Mouse (Mus musculus) CH12.LX (cell line): ENCODE results near the gene Lama2. TPM values are rescaled to one million over a fixed set of nuclear protein-coding genes. Genes with fewer than 3 reads are reported as not detected.

Experiments
- DNase-seq: peaks from one replicate; pipeline ENCODE4 v3.0.0-alpha.2; 2013; ENCODE audit errors: extremely low read depth
- H3K27ac ChIP-seq: 2 replicates; pipeline ENCODE4 v1.5.1; 2012; ENCODE audit warnings: low read depth, mild to moderate bottlenecking, control low read depth, moderate library complexity; ENCODE audit not compliant: insufficient read depth
- H3K27me3 ChIP-seq: replicated peaks from 2 replicates; pipeline ENCODE3; 2012; ENCODE audit warnings: inconsistent platforms
- H3K36me3 ChIP-seq, 2 experiments: replicated peaks in 1 of 2; 2 replicates each; pipeline versions ENCODE3 to v1.6.1; 2012; ENCODE audit warnings: inconsistent platforms in 1 of 2, low read length in 1 of 2, mild to moderate bottlenecking in 1 of 2, mixed read lengths in 1 of 2, moderate library complexity in 1 of 2; ENCODE audit not compliant: control insufficient read depth in 1 of 2, insufficient read depth in 1 of 2
- H3K4me1 ChIP-seq, 2 experiments: 2 replicates each; pipeline ENCODE4 v1.6.1; 2012; ENCODE audit warnings: inconsistent platforms in 1 of 2, moderate library complexity in 1 of 2; ENCODE audit not compliant: insufficient read depth in 2 of 2, control insufficient read depth in 1 of 2
- H3K4me2 ChIP-seq: 2 replicates; pipeline ENCODE4 v1.6.1; 2012; ENCODE audit warnings: low read depth, mild to moderate bottlenecking, control low read depth; ENCODE audit not compliant: poor library complexity, insufficient read depth, severe bottlenecking
- H3K4me3 ChIP-seq, 3 experiments: fragments of 150-350 bp in 1 of 3; sonication (generic) in 1 of 3; replicated peaks in 1 of 3; 2 replicates each; pipeline versions ENCODE3 to v1.5.1; 2011 to 2012; ENCODE audit warnings: low read depth in 2 of 3, low read length in 2 of 3, mild to moderate bottlenecking in 2 of 3, moderate library complexity in 2 of 3, control low read depth in 1 of 3, improper control_type of control experiment in 1 of 3, inconsistent platforms in 1 of 3, mixed read lengths in 1 of 3; ENCODE audit not compliant: poor library complexity in 1 of 3
- H3K79me2 ChIP-seq: replicated peaks from 2 replicates; pipeline ENCODE4 v1.6.1; 2012; ENCODE audit warnings: mild to moderate bottlenecking, moderate library complexity; ENCODE audit not compliant: control insufficient read depth, poor library complexity, insufficient read depth, severe bottlenecking; ENCODE audit errors: extremely low read depth
- H3K9ac ChIP-seq: 2 replicates; pipeline ENCODE4 v1.6.1; 2012; ENCODE audit warnings: low read depth, mild to moderate bottlenecking, control low read depth, moderate library complexity; ENCODE audit not compliant: insufficient read depth
- H3K9me3 ChIP-seq: replicated peaks from 2 replicates; pipeline ENCODE3; 2012; ENCODE audit warnings: low read length, inconsistent platforms, mixed read lengths
- BHLHE40 ChIP-seq: IDR thresholded peaks from 2 replicates; pipeline ENCODE4 v1.6.1; 2011; ENCODE audit warnings: mild to moderate bottlenecking, low read depth, low read length, improper control_type of control experiment
- CHD1 ChIP-seq: IDR thresholded peaks from 2 replicates; pipeline ENCODE4 v1.6.1; 2012; ENCODE audit warnings: low read depth, low read length, improper control_type of control experiment, inconsistent platforms
- CTCF ChIP-seq, 2 experiments: IDR thresholded peaks in 1 of 2; conservative IDR thresholded peaks in 1 of 2; 2 replicates each; pipeline ENCODE4 v1.5.1; 2011 to 2012; ENCODE audit warnings: low read depth in 2 of 2, low read length in 2 of 2, improper control_type of control experiment in 1 of 2, inconsistent platforms in 1 of 2, mild to moderate bottlenecking in 1 of 2, moderate library complexity in 1 of 2
- E2F4 ChIP-seq: IDR thresholded peaks from 2 replicates; pipeline ENCODE4 v1.6.1; 2011; ENCODE audit warnings: low read depth, low read length, improper control_type of control experiment; ENCODE audit not compliant: insufficient replicate concordance
- ELF1 ChIP-seq: IDR thresholded peaks from 2 replicates; pipeline ENCODE4 v1.6.1; 2014; ENCODE audit warnings: low read depth, mild to moderate bottlenecking, inconsistent platforms, low read length, improper control_type of control experiment
- EP300 ChIP-seq: IDR thresholded peaks from 2 replicates; pipeline ENCODE4 v1.6.1; 2011; ENCODE audit warnings: low read length, improper control_type of control experiment
- ETS1 ChIP-seq: conservative IDR thresholded peaks from 2 replicates; pipeline ENCODE4 v1.6.1; 2012; ENCODE audit warnings: low read depth, mild to moderate bottlenecking, inconsistent platforms, low read length, improper control_type of control experiment, moderate library complexity
- GABPA ChIP-seq: IDR thresholded peaks from 2 replicates; pipeline ENCODE4 v1.6.1; 2012; ENCODE audit warnings: low read depth, low read length, improper control_type of control experiment, inconsistent platforms; ENCODE audit not compliant: insufficient replicate concordance
- IRF4 ChIP-seq: IDR thresholded peaks from 2 replicates; pipeline ENCODE4 v1.6.1; 2014; ENCODE audit warnings: low read depth, mild to moderate bottlenecking, inconsistent platforms, low read length, improper control_type of control experiment
- JUN ChIP-seq: IDR thresholded peaks from 2 replicates; pipeline ENCODE4 v1.6.1; 2011; ENCODE audit warnings: low read depth, mild to moderate bottlenecking, low read length, improper control_type of control experiment, moderate library complexity; ENCODE audit not compliant: insufficient read depth
- JUND ChIP-seq: conservative IDR thresholded peaks from 2 replicates; pipeline ENCODE4 v1.6.1; 2011; ENCODE audit warnings: low read depth, low read length, improper control_type of control experiment
- KAT2A ChIP-seq: IDR thresholded peaks from 2 replicates; pipeline ENCODE4 v1.6.1; 2012; ENCODE audit warnings: low read length, improper control_type of control experiment, inconsistent platforms; ENCODE audit not compliant: insufficient replicate concordance
- MAX ChIP-seq: IDR thresholded peaks from 2 replicates; pipeline ENCODE4 v1.6.1; 2011; ENCODE audit warnings: low read length, improper control_type of control experiment
- MAZ ChIP-seq: IDR thresholded peaks from 2 replicates; pipeline ENCODE4 v1.6.1; 2012; ENCODE audit warnings: low read depth, mild to moderate bottlenecking, inconsistent platforms, low read length, improper control_type of control experiment, moderate library complexity
- MXI1 ChIP-seq: IDR thresholded peaks from 2 replicates; pipeline ENCODE4 v1.6.1; 2011; ENCODE audit warnings: mild to moderate bottlenecking, low read depth, low read length, improper control_type of control experiment
- MYC ChIP-seq: IDR thresholded peaks from 2 replicates; pipeline ENCODE4 v1.6.1; 2011; ENCODE audit warnings: low read depth, mild to moderate bottlenecking, improper control_type of control experiment, low read length
- NELFE ChIP-seq: IDR thresholded peaks from 2 replicates; pipeline ENCODE4 v1.6.1; 2011; ENCODE audit warnings: low read depth, low read length, improper control_type of control experiment
- PAX5 ChIP-seq: IDR thresholded peaks from 2 replicates; pipeline ENCODE4 v1.6.1; 2012; ENCODE audit warnings: low read length, inconsistent platforms, mixed read lengths
- POLR2A ChIP-seq: IDR thresholded peaks from 2 replicates; pipeline ENCODE4 v1.6.1; 2011; ENCODE audit warnings: low read depth, mild to moderate bottlenecking, improper control_type of control experiment, low read length
- POLR2AphosphoS2 ChIP-seq: IDR thresholded peaks from 2 replicates; pipeline ENCODE4 v1.6.1; 2011; ENCODE audit warnings: low read depth, low read length, improper control_type of control experiment
- UBTF ChIP-seq: IDR thresholded peaks from 2 replicates; pipeline ENCODE4 v1.6.1; 2012; ENCODE audit warnings: low read depth, mild to moderate bottlenecking, inconsistent platforms, low read length, improper control_type of control experiment, moderate library complexity
- USF1 ChIP-seq: IDR thresholded peaks from 2 replicates; pipeline ENCODE4 v1.6.1; 2014; ENCODE audit warnings: low read depth, mild to moderate bottlenecking, inconsistent platforms, low read length, improper control_type of control experiment
- ZMIZ1 ChIP-seq: IDR thresholded peaks from 2 replicates; pipeline ENCODE4 v1.6.1; 2012; ENCODE audit warnings: low read depth, mild to moderate bottlenecking, inconsistent platforms, low read length, improper control_type of control experiment
- ZNF384 ChIP-seq: IDR thresholded peaks from 2 replicates; pipeline ENCODE4 v1.6.1; 2012; ENCODE audit warnings: low read depth, low read length, improper control_type of control experiment, inconsistent platforms
- dilution Hi-C: fragments of 300-500 bp; cut with MboI; formaldehyde crosslinking; loops from 2 replicates; pipeline ENCODE4 v1.14.3; 2020; ENCODE audit warnings: low sequenced_read_pairs; ENCODE audit not compliant: extremely low pct_unique_long_range_greater_than_20kb, extremely low pct_ligation_motif_present
- in situ Hi-C: fragments of 300-500 bp; cut with MboI; formaldehyde crosslinking; loops from 3 replicates; pipeline ENCODE4 v1.14.3; 2019; ENCODE audit warnings: low sequenced_read_pairs, low pct_ligation_motif_present, low pct_unique_long_range_greater_than_20kb, mixed read lengths
- polyA plus RNA-seq: library from polyadenylated mRNA; unstranded; fragments of >175 nt; gene quantifications from 2 replicates; pipeline ENCODE4 v1.2.1, GENCODE M21; 2012; ENCODE audit warnings: low read depth; ENCODE audit not compliant: insufficient read length
- total RNA-seq, 2 experiments: library from RNA; depleted of rRNA; stranded (reverse); fragments of 300-350 nt in 1 of 2; fragments of >200 nt in 1 of 2; gene quantifications; 2 replicates each; pipeline ENCODE4 v1.2.3; 2012 to 2014

Gene Lama2
- total and polyA plus RNA-seq, 3 experiments, result not detected

DNA sequence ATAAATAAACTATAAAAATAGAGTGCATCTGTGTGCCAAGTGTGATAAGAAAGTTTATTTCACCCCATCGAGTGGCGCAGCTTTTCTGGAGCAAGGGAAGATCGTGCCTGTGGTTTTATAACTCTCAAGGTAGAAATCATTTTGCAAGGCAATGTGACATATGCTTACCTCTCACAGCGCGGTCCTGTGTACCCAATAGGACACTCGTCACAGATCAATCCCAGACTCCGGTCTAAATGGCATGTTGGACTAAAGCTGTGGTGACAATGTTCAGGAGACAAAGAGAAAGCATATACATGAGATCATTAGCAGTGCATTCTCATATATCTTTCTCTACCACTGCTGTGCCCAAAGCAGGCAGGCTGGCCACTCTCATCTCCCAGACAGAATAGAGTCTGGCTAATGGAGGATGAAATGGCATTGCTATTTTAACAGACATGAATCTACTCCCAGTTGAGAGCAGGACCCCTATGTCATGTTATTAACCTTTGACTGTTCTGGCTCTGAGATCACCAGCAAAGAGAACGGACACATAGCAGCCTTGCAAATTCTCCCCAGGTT, 395.7 kb downstream of the Lama2 start:
- Histone ChIP-seq H3K36me3 (no peaks in the 10 kb centered on the region), H3K4me3 (no peak overlapping the region), H3K4me1 (no peaks in the 10 kb centered on the region), H3K9ac (no peak overlapping the region), H3K27ac (no peak overlapping the region), H3K4me2 (no peak overlapping the region), H3K79me2 (no peaks in the 10 kb centered on the region), H3K27me3 (no peaks in the 10 kb centered on the region), H3K9me3 (no peaks in the 10 kb centered on the region)
- in situ Hi-C loops, result no loop called here
- DNase-seq, result no peak
- TF ChIP-seq BHLHE40 (no peak), EP300 (no peak), JUN (no peak), UBTF (no peak), E2F4 (no peak), CHD1 (no peak), ZNF384 (no peak), POLR2A (no peak), ZMIZ1 (no peak), POLR2AphosphoS2 (no peak), ELF1 (no peak), USF1 (no peak), MAX (no peak), PAX5 (no peak), IRF4 (no peak), GABPA (no peak), MYC (no peak)
- dilution Hi-C loops, result no loop called here

- H3K27ac ChIP-seq, result no peak overlapping the region
- H3K79me2 ChIP-seq, result no peaks in the 10 kb centered on the region
- H3K9ac ChIP-seq, result no peak overlapping the region
- no peaks in the 10 kb centered on the region for H3K27me3 ChIP-seq
- no peak overlapping the region for H3K4me2 ChIP-seq
- no peaks in the 10 kb centered on the region for H3K4me1 ChIP-seq
- DNase-seq, result no peak
- no peaks in the 10 kb centered on the region for H3K9me3 ChIP-seq
- no peak overlapping the region for H3K4me3 ChIP-seq
- TF ChIP-seq ETS1, result no peak
- no peak for TF ChIP-seq NELFE
- TF ChIP-seq MXI1, result no peak
- no peak for TF ChIP-seq POLR2AphosphoS2
- TF ChIP-seq E2F4, result no peak
- no peak for TF ChIP-seq MAZ
- no peak for TF ChIP-seq JUN
- TF ChIP-seq MAX, result no peak
- TF ChIP-seq KAT2A, result no peak
- no peak for TF ChIP-seq GABPA
- no peak for TF ChIP-seq CHD1
- TF ChIP-seq ZMIZ1, result no peak
- no peak for TF ChIP-seq POLR2A
- TF ChIP-seq CTCF (conservative IDR thresholded peaks at IDR 0.05 in 1 of 2, IDR thresholded peaks at IDR 0.05 in 1 of 2; ENCODE audit: low read depth in 2 of 2, low read length in 2 of 2), result no peak
- TF ChIP-seq ELF1, result no peak
- no peak for TF ChIP-seq PAX5
- no peak for TF ChIP-seq JUND
- no peak for TF ChIP-seq IRF4
- in situ Hi-C loops, result no loop called here
- dilution Hi-C loops, result no loop called here
- H3K36me3 ChIP-seq, result no peaks in the 10 kb centered on the region
Observed at GRCm38 (mm10) chr10:27222639-27223315, 396.8 kb downstream of the Lama2 start.
